30 mouse cellular contexts compared by ENCODE assay signal in genomic region chr5:20609206-20609935, GRCm38 (mm10).
DNase-seq lines count a peak whose midpoint lies in the region; ATAC-seq lines count a peak whose summit lies in the region.
"Had no signal": no experiment of that assay in that cellular context is flagged by ENCODE, and none has a peak within 500 bp of the region (broad histone marks: within the 10 kb centered on the region; RNA-seq: fewer than 3 reads in every experiment).

No protein-coding gene starts in this region.

- H3K27me3 ChIP-seq in forebrain, embryonic 13.5 days: no peaks in the 10 kb centered on the region
- H3K27me3 ChIP-seq in forebrain, embryonic 16.5 days (replicated peaks; ENCODE audit: control insufficient read depth, insufficient read depth, low read length): no peaks in the 10 kb centered on the region
- no peaks in the 10 kb centered on the region for H3K27me3 ChIP-seq in kidney, embryonic 16.5 days (ENCODE audit: insufficient read depth, low read length)
- no peaks in the 10 kb centered on the region for H3K27me3 ChIP-seq in midbrain, embryonic 12.5 days
- no peaks in the 10 kb centered on the region for H3K27me3 ChIP-seq in midbrain, embryonic 10.5 days (ENCODE audit: low read depth, poor library complexity, severe bottlenecking)
- H3K27me3 ChIP-seq: heart, embryonic 13.5 days; limb, embryonic 15.5 days; liver, embryonic 13.5 days; megakaryocyte, embryonic 14.5 days had no signal

- peak; percentile 41; the same call in 1 of the 2 replicates for ATAC-seq in forebrain, embryonic 13.5 days
- no peak for ATAC-seq in forebrain, embryonic 16.5 days
- ATAC-seq in kidney, embryonic 16.5 days (ENCODE audit: low FRiP score, low TSS enrichment): peak; percentile 39; the same call in 1 of the 2 replicates
- 0 out of 2 replicates have a peak, but pooled peaks have one; percentile 54 for ATAC-seq in midbrain, embryonic 12.5 days (ENCODE audit: low FRiP score, low read depth)
- ATAC-seq: forebrain, embryonic 14.5 days; intestine, postnatal 0 days; lung, postnatal 0 days had no signal

- H3K4me1 ChIP-seq in forebrain, embryonic 13.5 days: peaks cover 1% of the 10 kb centered on the region; the same call in 1 of the 2 replicates
- no peaks in the 10 kb centered on the region for H3K4me1 ChIP-seq in forebrain, embryonic 16.5 days (replicated peaks; ENCODE audit: control insufficient read depth, insufficient read depth, low read length)
- no peaks in the 10 kb centered on the region for H3K4me1 ChIP-seq in kidney, embryonic 16.5 days (ENCODE audit: insufficient read depth, low read length)
- no peaks in the 10 kb centered on the region for H3K4me1 ChIP-seq in midbrain, embryonic 12.5 days
- H3K4me1 ChIP-seq in midbrain, embryonic 10.5 days: peaks cover under 1% of the 10 kb centered on the region; the same call in 1 of the 2 replicates
- H3K4me1 ChIP-seq: limb, embryonic 15.5 days; liver, embryonic 13.5 days; megakaryocyte, embryonic 14.5 days had no signal

- H3K4me2 ChIP-seq in forebrain, embryonic 13.5 days: no peak overlapping the region
- no peak overlapping the region for H3K4me2 ChIP-seq in forebrain, embryonic 16.5 days (ENCODE audit: low read length)
- no peak overlapping the region for H3K4me2 ChIP-seq in kidney, embryonic 16.5 days (replicated peaks; ENCODE audit: low read depth, low read length)
- no peak overlapping the region for H3K4me2 ChIP-seq in midbrain, embryonic 12.5 days (replicated peaks)
- H3K4me2 ChIP-seq: heart, embryonic 13.5 days; hindbrain, embryonic 14.5 days; limb, embryonic 15.5 days; liver, embryonic 13.5 days had no signal

- WGBS in forebrain, embryonic 13.5 days: 89% methylated on average over 12 of the region's 12 CpGs
- 86% methylated on average over 12 of the region's 12 CpGs for WGBS in forebrain, embryonic 16.5 days
- 70% methylated on average over 12 of the region's 12 CpGs for WGBS in kidney, embryonic 16.5 days
- 89% methylated on average over 12 of the region's 12 CpGs for WGBS in midbrain, embryonic 12.5 days
- WGBS in midbrain, embryonic 10.5 days: 90% methylated on average over 12 of the region's 12 CpGs

- no peak overlapping the region for H3K27ac ChIP-seq in forebrain, embryonic 13.5 days
- H3K27ac ChIP-seq in forebrain, embryonic 16.5 days (ENCODE audit: low read length): no peak overlapping the region
- no peak overlapping the region for H3K27ac ChIP-seq in kidney, embryonic 16.5 days (ENCODE audit: low read length)
- H3K27ac ChIP-seq in midbrain, embryonic 12.5 days (replicated peaks): no peak overlapping the region
- H3K27ac ChIP-seq in midbrain, embryonic 10.5 days (replicated peaks): no peak overlapping the region
- H3K27ac ChIP-seq: gastrocnemius, adult 2 months; heart, adult 2 months; heart, embryonic 13.5 days; hindbrain, embryonic 14.5 days; limb, embryonic 15.5 days; liver, embryonic 13.5 days; stomach, postnatal 0 days had no signal

- H3K36me3 ChIP-seq in forebrain, embryonic 13.5 days (ENCODE audit: poor library complexity, severe bottlenecking): peaks cover 30% of the 10 kb centered on the region
- peaks cover 20% of the 10 kb centered on the region for H3K36me3 ChIP-seq in forebrain, embryonic 16.5 days (ENCODE audit: control insufficient read depth, insufficient read depth)
- no peaks in the 10 kb centered on the region for H3K36me3 ChIP-seq in kidney, embryonic 16.5 days (ENCODE audit: insufficient read depth, low read length)
- peaks cover 10% of the 10 kb centered on the region; the same call in 1 of the 2 replicates for H3K36me3 ChIP-seq in midbrain, embryonic 12.5 days
- no peaks in the 10 kb centered on the region for H3K36me3 ChIP-seq in midbrain, embryonic 10.5 days
- H3K36me3 ChIP-seq: G1E; heart, embryonic 13.5 days; limb, embryonic 15.5 days; liver, embryonic 13.5 days had no signal

- no peak overlapping the region for H3K4me3 ChIP-seq in forebrain, embryonic 13.5 days
- H3K4me3 ChIP-seq in forebrain, embryonic 16.5 days (replicated peaks; ENCODE audit: low read length): no peak overlapping the region
- H3K4me3 ChIP-seq in kidney, embryonic 16.5 days (ENCODE audit: low read length): no peak overlapping the region
- no peak overlapping the region for H3K4me3 ChIP-seq in midbrain, embryonic 12.5 days
- H3K4me3 ChIP-seq in midbrain, embryonic 10.5 days: no peak overlapping the region
- H3K4me3 ChIP-seq: gastrocnemius, adult 2 months; heart, adult 2 months; heart, embryonic 13.5 days; limb, embryonic 15.5 days; liver, embryonic 13.5 days; megakaryocyte, embryonic 14.5 days had no signal

- no peaks in the 10 kb centered on the region for H3K9me3 ChIP-seq in forebrain, embryonic 13.5 days (replicated peaks)
- no peaks in the 10 kb centered on the region for H3K9me3 ChIP-seq in forebrain, embryonic 16.5 days (ENCODE audit: control insufficient read depth, low read length)
- H3K9me3 ChIP-seq in kidney, embryonic 16.5 days (ENCODE audit: low read length): no peaks in the 10 kb centered on the region
- H3K9me3 ChIP-seq in midbrain, embryonic 12.5 days: no peaks in the 10 kb centered on the region
- H3K9me3 ChIP-seq in midbrain, embryonic 10.5 days (replicated peaks): no peaks in the 10 kb centered on the region
- H3K9me3 ChIP-seq: G1E; heart, embryonic 13.5 days; limb, embryonic 15.5 days; liver, embryonic 13.5 days; megakaryocyte, embryonic 14.5 days had no signal

- no peak for DNase-seq in kidney, adult 9 months
- no peak for DNase-seq in midbrain, embryonic 10.5 days (ENCODE audit: low spot score)
- DNase-seq in left cerebral cortex, adult 8-10 months (ENCODE audit: low spot score in 2 of 2): no peak
- DNase-seq: adrenal gland, adult 8-10 months; cerebellum, adult 2 months; cerebellum, postnatal 14 days; gastrocnemius, adult 2 months; gastrocnemius, postnatal 36 days; heart, adult 2 months; heart, postnatal 10 days; liver, embryonic 13.5 days; lung, adult 18-20 months; lung, postnatal 4 days; right cerebral cortex, adult 18-20 months; spleen, adult 18-20 months; thymus, adult 18-20 months; thymus, postnatal 25 days had no signal

- no peak overlapping the region for H3K9ac ChIP-seq in forebrain, embryonic 13.5 days
- no peak overlapping the region for H3K9ac ChIP-seq in forebrain, embryonic 16.5 days (replicated peaks; ENCODE audit: low read depth, low read length)
- no peak overlapping the region for H3K9ac ChIP-seq in kidney, embryonic 16.5 days (replicated peaks; ENCODE audit: low read length)
- no peak overlapping the region for H3K9ac ChIP-seq in midbrain, embryonic 12.5 days (replicated peaks)
- H3K9ac ChIP-seq: heart, embryonic 13.5 days; hindbrain, embryonic 14.5 days; limb, embryonic 15.5 days; liver, embryonic 13.5 days had no signal
